Mouse (Mus musculus): Measurements from ENCODE around the gene Endou. TPM values are rescaled to one million over a fixed set of nuclear protein-coding genes. Genes with fewer than 3 reads are reported as not detected.

Endou gene
- polyA plus RNA-seq, 2 experiments, result 9.4 to 11.6 TPM

DNA sequence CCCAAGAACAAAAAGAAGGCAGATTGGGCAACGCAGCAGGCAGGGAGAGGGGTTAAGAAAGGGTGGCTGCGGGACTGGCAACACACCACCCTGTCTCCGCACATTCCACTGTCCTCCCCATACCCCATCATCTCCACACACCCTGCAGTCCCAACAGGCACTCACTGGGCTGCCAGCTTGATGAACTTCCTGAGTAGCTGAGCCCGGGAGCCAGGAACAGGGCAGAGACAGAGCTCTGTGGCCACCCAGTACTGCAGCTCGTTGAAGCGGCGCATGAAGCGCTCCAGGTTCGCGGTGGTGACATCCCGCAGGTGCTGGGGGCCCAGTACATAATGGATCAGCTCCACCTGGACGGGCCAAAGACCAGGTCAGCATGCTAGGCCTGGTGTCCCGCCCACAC, 18.7 kb upstream of the Endou start:
- Histone ChIP-seq H3K4me2 (replicated peaks; ENCODE audit: low read depth, low read length, severe bottlenecking) (no peak overlapping the region), H3K27ac (replicated peaks; ENCODE audit: low read depth, low read length) (no peak overlapping the region), H3K27me3 (ENCODE audit: control insufficient read depth, insufficient read depth, low read length) (no peaks in the 10 kb centered on the region), H3K4me3 (replicated peaks; ENCODE audit: low read length) (no peak overlapping the region), H3K36me3 (ENCODE audit: control insufficient read depth, insufficient read depth, low read length) (peaks cover 10% of the 10 kb centered on the region; the same call in 1 of the 2 replicates), H3K9me3 (ENCODE audit: control insufficient read depth, low read length) (no peaks in the 10 kb centered on the region), H3K9ac (ENCODE audit: low read depth, low read length, severe bottlenecking) (no peak overlapping the region), H3K4me1 (ENCODE audit: control insufficient read depth, insufficient read depth, low read length) (peaks cover 25% of the 10 kb centered on the region)
- no peak for TF ChIP-seq POLR2A (IDR thresholded peaks at IDR 0.05; ENCODE audit: borderline replicate concordance, extremely low read depth, insufficient read depth, insufficient read length)
- ATAC-seq (ENCODE audit: low FRiP score, low read depth), result no peak
- whole genome bisulfite sequencing, result 92% methylated on average over 13 of the region's 13 CpGs
- DNase-seq (ENCODE audit: low spot score), result no peak

DNA sequence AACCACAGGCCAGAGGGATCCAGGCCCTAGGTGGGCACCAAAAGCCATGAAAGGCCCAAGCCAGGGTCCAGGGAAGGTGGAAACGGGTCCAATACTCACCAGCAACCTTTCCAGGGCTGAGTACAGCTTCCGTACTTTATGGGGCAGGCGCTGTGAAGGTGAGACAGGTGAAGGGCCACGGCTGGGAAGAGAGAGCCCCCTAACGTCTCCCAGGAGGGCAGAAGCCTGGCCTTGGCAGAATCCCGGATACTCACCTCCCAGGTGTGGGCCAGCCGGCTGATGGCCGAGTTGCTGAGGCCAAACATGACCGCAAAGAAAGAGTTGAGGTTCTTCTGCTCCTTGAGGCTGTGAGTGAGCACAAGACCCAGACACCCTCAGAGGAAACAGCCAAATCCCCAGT, 18.3 kb upstream of the Endou start:
- no peaks in the 10 kb centered on the region for H3K9me3 ChIP-seq (ENCODE audit: control insufficient read depth, low read length)
- H3K4me2 ChIP-seq (replicated peaks; ENCODE audit: low read depth, low read length, severe bottlenecking), result no peak overlapping the region
- H3K36me3 ChIP-seq (ENCODE audit: control insufficient read depth, insufficient read depth, low read length), result peaks cover 10% of the 10 kb centered on the region; the same call in 1 of the 2 replicates
- no peak overlapping the region for H3K9ac ChIP-seq (ENCODE audit: low read depth, low read length, severe bottlenecking)
- TF ChIP-seq POLR2A (IDR thresholded peaks at IDR 0.05; ENCODE audit: borderline replicate concordance, extremely low read depth, insufficient read depth, insufficient read length), result no peak
- ATAC-seq (ENCODE audit: low FRiP score, low read depth), result no peak
- H3K4me1 ChIP-seq (ENCODE audit: control insufficient read depth, insufficient read depth, low read length), result peaks cover 27% of the 10 kb centered on the region
- H3K27ac ChIP-seq (replicated peaks; ENCODE audit: low read depth, low read length), result no peak overlapping the region
- no peak overlapping the region for H3K4me3 ChIP-seq (replicated peaks; ENCODE audit: low read length)
- WGBS, result 91% methylated on average over 9 of the region's 9 CpGs
- DNase-seq (ENCODE audit: low spot score), result no peak
- no peaks in the 10 kb centered on the region for H3K27me3 ChIP-seq (ENCODE audit: control insufficient read depth, insufficient read depth, low read length)

DNA sequence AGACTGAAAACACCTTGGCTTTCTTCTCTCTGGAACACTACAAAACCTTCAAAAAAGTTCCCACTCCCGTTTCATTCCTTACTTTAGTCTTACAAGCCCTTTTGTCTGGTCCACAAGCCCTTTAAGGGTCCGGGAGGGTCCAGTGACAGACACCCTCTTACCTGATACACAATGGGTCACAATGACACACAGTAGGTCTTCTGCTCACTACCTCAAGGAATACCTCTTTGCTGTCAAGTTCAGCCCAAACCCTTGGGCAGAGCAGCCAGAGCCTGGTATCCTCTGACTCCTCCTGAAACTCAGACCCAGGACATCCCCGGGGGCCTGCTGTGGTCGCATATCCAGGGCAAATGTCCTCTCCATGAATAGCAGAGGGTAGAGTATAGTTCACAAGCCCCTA, 17.8 kb upstream of the Endou start:
- DNase-seq (ENCODE audit: low spot score), result no peak
- TF ChIP-seq POLR2A (IDR thresholded peaks at IDR 0.05; ENCODE audit: borderline replicate concordance, extremely low read depth, insufficient read depth, insufficient read length), result no peak
- no peaks in the 10 kb centered on the region for H3K27me3 ChIP-seq (ENCODE audit: control insufficient read depth, insufficient read depth, low read length)
- H3K27ac ChIP-seq (replicated peaks; ENCODE audit: low read depth, low read length), result no peak overlapping the region
- ATAC-seq (ENCODE audit: low FRiP score, low read depth), result no peak
- H3K9ac ChIP-seq (ENCODE audit: low read depth, low read length, severe bottlenecking), result no peak overlapping the region
- H3K4me1 ChIP-seq (ENCODE audit: control insufficient read depth, insufficient read depth, low read length), result peaks cover 22% of the 10 kb centered on the region
- peaks cover 10% of the 10 kb centered on the region; the same call in 1 of the 2 replicates for H3K36me3 ChIP-seq (ENCODE audit: control insufficient read depth, insufficient read depth, low read length)
- H3K4me3 ChIP-seq (replicated peaks; ENCODE audit: low read length), result no peak overlapping the region
- no peaks in the 10 kb centered on the region for H3K9me3 ChIP-seq (ENCODE audit: control insufficient read depth, low read length)
- WGBS, result 83% methylated on average over 4 of the region's 4 CpGs
- no peak overlapping the region for H3K4me2 ChIP-seq (replicated peaks; ENCODE audit: low read depth, low read length, severe bottlenecking)

- DNase-seq (ENCODE audit: low spot score), result no peak
- no peak overlapping the region for H3K4me2 ChIP-seq (replicated peaks; ENCODE audit: low read depth, low read length, severe bottlenecking)
- ATAC-seq (ENCODE audit: low FRiP score, low read depth), result no peak
- H3K27me3 ChIP-seq (ENCODE audit: control insufficient read depth, insufficient read depth, low read length), result no peaks in the 10 kb centered on the region
- no peak overlapping the region for H3K9ac ChIP-seq (ENCODE audit: low read depth, low read length, severe bottlenecking)
- H3K4me1 ChIP-seq (ENCODE audit: control insufficient read depth, insufficient read depth, low read length), result peaks cover 22% of the 10 kb centered on the region
- H3K9me3 ChIP-seq (ENCODE audit: control insufficient read depth, low read length), result no peaks in the 10 kb centered on the region
- H3K4me3 ChIP-seq (replicated peaks; ENCODE audit: low read length), result no peak overlapping the region
- WGBS, result 60% methylated on average over 10 of the region's 10 CpGs
- no peak overlapping the region for H3K27ac ChIP-seq (replicated peaks; ENCODE audit: low read depth, low read length)
- TF ChIP-seq POLR2A (IDR thresholded peaks at IDR 0.05; ENCODE audit: borderline replicate concordance, extremely low read depth, insufficient read depth, insufficient read length), result no peak
- peaks cover 10% of the 10 kb centered on the region; the same call in 1 of the 2 replicates for H3K36me3 ChIP-seq (ENCODE audit: control insufficient read depth, insufficient read depth, low read length)
Measured at GRCm38 (mm10) chr15:97748309-97748708, 17.2 kb upstream of the Endou start.

GRCm38 (mm10) chr15:97747486-97747885, 16.3 kb upstream of the Endou start:
- H3K36me3 ChIP-seq (ENCODE audit: control insufficient read depth, insufficient read depth, low read length), result peaks cover 10% of the 10 kb centered on the region; the same call in 1 of the 2 replicates
- H3K27me3 ChIP-seq (ENCODE audit: control insufficient read depth, insufficient read depth, low read length), result no peaks in the 10 kb centered on the region
- TF ChIP-seq POLR2A (IDR thresholded peaks at IDR 0.05; ENCODE audit: borderline replicate concordance, extremely low read depth, insufficient read depth, insufficient read length), result no peak
- WGBS, result 89% methylated on average over 4 of the region's 4 CpGs
- ATAC-seq (ENCODE audit: low FRiP score, low read depth) (no peak), DNase-seq (ENCODE audit: low spot score) (no peak)
- H3K9ac ChIP-seq (ENCODE audit: low read depth, low read length, severe bottlenecking), result no peak overlapping the region
- no peak overlapping the region for H3K4me2 ChIP-seq (replicated peaks; ENCODE audit: low read depth, low read length, severe bottlenecking)
- H3K9me3 ChIP-seq (ENCODE audit: control insufficient read depth, low read length), result no peaks in the 10 kb centered on the region
- peaks cover 22% of the 10 kb centered on the region for H3K4me1 ChIP-seq (ENCODE audit: control insufficient read depth, insufficient read depth, low read length)
- H3K4me3 ChIP-seq (replicated peaks; ENCODE audit: low read length), result no peak overlapping the region
- no peak overlapping the region for H3K27ac ChIP-seq (replicated peaks; ENCODE audit: low read depth, low read length)

DNA sequence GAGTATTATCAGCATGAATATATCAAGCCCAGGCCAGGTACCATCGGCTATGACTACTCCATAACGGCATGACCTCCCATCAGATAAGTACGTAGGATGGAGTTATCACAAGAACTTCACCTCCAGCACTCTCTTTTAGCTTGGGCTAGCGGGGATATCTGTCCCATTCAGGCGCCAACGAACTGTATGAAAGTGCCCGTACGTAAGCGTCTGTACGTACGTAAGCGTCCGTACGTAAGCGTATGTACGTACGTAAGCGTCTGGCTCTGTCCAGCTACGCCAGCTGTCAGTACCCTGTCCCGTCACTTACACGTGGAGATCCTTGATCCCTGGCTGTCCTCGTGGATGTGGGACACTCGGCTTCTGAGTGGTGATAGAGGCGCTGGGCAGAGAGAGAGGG, 15.6 kb upstream of the Endou start:
- H3K36me3 ChIP-seq (ENCODE audit: control insufficient read depth, insufficient read depth, low read length), result peaks cover 10% of the 10 kb centered on the region; the same call in 1 of the 2 replicates
- H3K4me3 ChIP-seq (replicated peaks; ENCODE audit: low read length), result no peak overlapping the region
- no peaks in the 10 kb centered on the region for H3K9me3 ChIP-seq (ENCODE audit: control insufficient read depth, low read length)
- no peak overlapping the region for H3K4me2 ChIP-seq (replicated peaks; ENCODE audit: low read depth, low read length, severe bottlenecking)
- H3K9ac ChIP-seq (ENCODE audit: low read depth, low read length, severe bottlenecking), result no peak overlapping the region
- no peak overlapping the region for H3K27ac ChIP-seq (replicated peaks; ENCODE audit: low read depth, low read length)
- no peak for TF ChIP-seq POLR2A (IDR thresholded peaks at IDR 0.05; ENCODE audit: borderline replicate concordance, extremely low read depth, insufficient read depth, insufficient read length)
- peaks cover 22% of the 10 kb centered on the region for H3K4me1 ChIP-seq (ENCODE audit: control insufficient read depth, insufficient read depth, low read length)
- DNase-seq (ENCODE audit: low spot score), result no peak
- WGBS, result 95% methylated on average over 24 of the region's 24 CpGs
- no peaks in the 10 kb centered on the region for H3K27me3 ChIP-seq (ENCODE audit: control insufficient read depth, insufficient read depth, low read length)
- ATAC-seq (ENCODE audit: low FRiP score, low read depth), result no peak

All from limb, embryonic 14.5 days (tissue).